Mouse (Mus musculus): ENCODE results near the gene Ralb. TPM values are rescaled to one million over a fixed set of nuclear protein-coding genes. Genes with fewer than 3 reads are reported as not detected.

Gene Ralb
- polyA plus RNA-seq, 1 experiment from 2014 or later: 174 TPM

GRCm38 (mm10) chr1:119463386-119463785, 41.2 kb downstream of the Ralb start:
- Histone ChIP-seq H3K4me3 (ENCODE audit: low read length) (no peak overlapping the region), H3K9ac (replicated peaks; ENCODE audit: low read length) (no peak overlapping the region), H3K4me2 (replicated peaks; ENCODE audit: low read depth, low read length) (no peak overlapping the region), H3K9me3 (ENCODE audit: low read length) (no peaks in the 10 kb centered on the region), H3K27ac (ENCODE audit: low read length) (no peak overlapping the region), H3K4me1 (ENCODE audit: insufficient read depth, low read length) (no peaks in the 10 kb centered on the region), H3K36me3 (ENCODE audit: insufficient read depth, low read length) (no peaks in the 10 kb centered on the region), H3K27me3 (ENCODE audit: insufficient read depth, low read length) (no peaks in the 10 kb centered on the region)
- 40% methylated on average over 2 of the region's 2 CpGs for WGBS
- 0 out of 2 replicates have a peak, but pooled peaks have one; percentile 24 for ATAC-seq (ENCODE audit: low FRiP score, low TSS enrichment)

DNA sequence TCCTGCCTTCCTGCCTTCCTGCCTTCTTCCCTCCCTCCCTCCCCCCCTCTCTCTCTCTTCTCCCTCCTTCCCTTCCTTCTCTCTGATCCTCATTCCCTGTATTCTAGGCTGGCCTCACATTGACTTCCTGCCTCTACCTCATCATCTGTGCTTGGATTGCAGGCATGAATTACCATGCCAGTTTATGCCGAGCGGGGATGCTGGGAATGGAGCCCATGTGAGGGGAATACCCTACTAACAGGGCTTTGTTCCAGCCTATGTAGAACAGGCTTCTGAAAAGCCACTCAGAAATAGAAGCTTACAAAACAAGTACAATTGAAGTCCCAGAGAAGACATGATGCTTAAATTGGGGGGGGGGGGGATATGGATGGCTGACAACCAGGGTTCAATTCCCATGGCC, 44.5 kb downstream of the Ralb start:
- ATAC-seq (ENCODE audit: low FRiP score, low TSS enrichment): no peak
- no peaks in the 10 kb centered on the region for H3K9me3 ChIP-seq (ENCODE audit: low read length)
- no peak overlapping the region for H3K4me2 ChIP-seq (replicated peaks; ENCODE audit: low read depth, low read length)
- peaks cover 15% of the 10 kb centered on the region for H3K4me1 ChIP-seq (ENCODE audit: insufficient read depth, low read length)
- H3K4me3 ChIP-seq (ENCODE audit: low read length): no peak overlapping the region
- peaks cover 4% of the 10 kb centered on the region; the same call in 1 of the 2 replicates for H3K27me3 ChIP-seq (ENCODE audit: insufficient read depth, low read length)
- H3K36me3 ChIP-seq (ENCODE audit: insufficient read depth, low read length): no peaks in the 10 kb centered on the region
- H3K27ac ChIP-seq (ENCODE audit: low read length): no peak overlapping the region
- WGBS: 79% methylated on average over 2 of the region's 2 CpGs
- H3K9ac ChIP-seq (replicated peaks; ENCODE audit: low read length): no peak overlapping the region

DNA sequence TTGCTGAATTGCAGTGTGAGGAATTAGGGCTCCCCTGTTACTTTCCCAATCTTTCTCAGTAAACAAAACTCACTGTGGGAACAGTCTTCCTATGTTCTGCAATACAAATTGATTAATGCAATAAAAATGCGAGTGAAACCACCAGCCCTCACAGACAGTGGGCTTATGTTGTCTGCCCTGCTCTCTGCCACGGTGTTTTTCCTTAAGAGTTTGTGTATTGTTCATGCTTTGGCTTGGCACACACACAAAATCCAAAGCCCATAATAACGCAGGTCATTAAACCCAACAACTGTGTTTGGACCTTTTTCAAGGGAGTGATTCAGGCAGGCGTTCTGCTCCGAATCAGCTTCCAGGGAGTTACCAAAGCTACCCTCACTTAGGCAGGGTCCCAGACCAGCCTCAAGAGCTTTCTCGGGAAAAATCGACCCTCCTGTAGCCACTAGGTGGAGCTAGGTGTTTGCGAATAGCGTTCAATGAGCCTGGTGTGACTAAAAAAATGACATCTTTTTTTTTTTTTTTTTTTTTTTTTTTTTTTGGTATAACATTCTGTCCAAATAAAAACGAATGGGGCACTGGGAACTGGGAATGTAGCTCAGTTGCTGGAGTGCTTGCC, 46.5 kb downstream of the Ralb start:
- 10% methylated on average over 10 of the region's 10 CpGs for WGBS
- Histone ChIP-seq H3K36me3 (ENCODE audit: insufficient read depth, low read length) (no peaks in the 10 kb centered on the region), H3K4me1 (ENCODE audit: insufficient read depth, low read length) (peaks cover 15% of the 10 kb centered on the region), H3K27ac (ENCODE audit: low read length) (no peak overlapping the region), H3K9ac (replicated peaks; ENCODE audit: low read length) (no peak overlapping the region), H3K4me2 (replicated peaks; ENCODE audit: low read depth, low read length) (no peak overlapping the region), H3K27me3 (ENCODE audit: insufficient read depth, low read length) (peaks cover 4% of the 10 kb centered on the region; the same call in 1 of the 2 replicates), H3K4me3 (ENCODE audit: low read length) (no peak overlapping the region), H3K9me3 (ENCODE audit: low read length) (no peaks in the 10 kb centered on the region)
- no peak for ATAC-seq (ENCODE audit: low FRiP score, low TSS enrichment)

DNA sequence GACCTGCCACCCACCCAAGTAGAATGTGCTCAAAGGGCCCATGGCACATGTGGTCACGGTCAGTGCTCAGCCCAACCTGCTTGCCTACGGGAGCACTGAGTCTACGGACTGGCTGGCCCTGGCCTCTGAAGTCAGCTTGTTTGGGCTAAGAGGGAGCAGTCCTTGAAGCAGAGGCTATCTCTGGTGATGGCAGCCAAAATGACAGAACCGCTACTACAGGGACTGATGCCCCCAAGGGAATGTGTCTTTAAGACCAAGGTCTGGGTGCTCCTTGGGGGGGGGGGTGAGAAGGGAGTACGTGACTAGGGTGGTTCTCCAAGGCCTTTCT, 47.1 kb downstream of the Ralb start:
- Histone ChIP-seq H3K4me3 (ENCODE audit: low read length) (peak overlapping the region; percentile 33), H3K36me3 (ENCODE audit: insufficient read depth, low read length) (no peaks in the 10 kb centered on the region), H3K4me2 (replicated peaks; ENCODE audit: low read depth, low read length) (peak overlapping the region; percentile 51), H3K9me3 (ENCODE audit: low read length) (no peaks in the 10 kb centered on the region), H3K27ac (ENCODE audit: low read length) (no peak overlapping the region), H3K4me1 (ENCODE audit: insufficient read depth, low read length) (peaks cover 15% of the 10 kb centered on the region), H3K9ac (replicated peaks; ENCODE audit: low read length) (no peak overlapping the region), H3K27me3 (ENCODE audit: insufficient read depth, low read length) (peaks cover 4% of the 10 kb centered on the region; the same call in 1 of the 2 replicates)
- peak; percentile 66 for ATAC-seq (ENCODE audit: low FRiP score, low TSS enrichment)
- WGBS: 12% methylated on average over 5 of the region's 5 CpGs

GRCm38 (mm10) chr1:119456671-119457527, 47.7 kb downstream of the Ralb start:
- Histone ChIP-seq H3K36me3 (ENCODE audit: insufficient read depth, low read length) (no peaks in the 10 kb centered on the region), H3K4me1 (ENCODE audit: insufficient read depth, low read length) (peaks cover 15% of the 10 kb centered on the region), H3K4me3 (ENCODE audit: low read length) (peak overlapping the region; percentile 33), H3K9ac (replicated peaks; ENCODE audit: low read length) (0 out of 2 replicates have a peak overlapping the region, but pooled peaks have one; percentile 46), H3K4me2 (replicated peaks; ENCODE audit: low read depth, low read length) (peak overlapping the region; percentile 51), H3K27ac (ENCODE audit: low read length) (no peak overlapping the region), H3K9me3 (ENCODE audit: low read length) (no peaks in the 10 kb centered on the region), H3K27me3 (ENCODE audit: insufficient read depth, low read length) (peaks cover 4% of the 10 kb centered on the region; the same call in 1 of the 2 replicates)
- ATAC-seq (ENCODE audit: low FRiP score, low TSS enrichment): peak; percentile 55
- WGBS: 4% methylated on average over 19 of the region's 19 CpGs

- no peaks in the 10 kb centered on the region for H3K9me3 ChIP-seq (ENCODE audit: low read length)
- H3K27me3 ChIP-seq (ENCODE audit: insufficient read depth, low read length): peaks cover 4% of the 10 kb centered on the region; the same call in 1 of the 2 replicates
- no peaks in the 10 kb centered on the region for H3K36me3 ChIP-seq (ENCODE audit: insufficient read depth, low read length)
- no peak overlapping the region for H3K4me3 ChIP-seq (ENCODE audit: low read length)
- WGBS: 68% methylated on average over 3 of the region's 4 CpGs
- no peak overlapping the region for H3K4me2 ChIP-seq (replicated peaks; ENCODE audit: low read depth, low read length)
- no peak overlapping the region for H3K27ac ChIP-seq (ENCODE audit: low read length)
- no peak for ATAC-seq (ENCODE audit: low FRiP score, low TSS enrichment)
- no peak overlapping the region for H3K9ac ChIP-seq (replicated peaks; ENCODE audit: low read length)
- peaks cover 15% of the 10 kb centered on the region for H3K4me1 ChIP-seq (ENCODE audit: insufficient read depth, low read length)
Observed at GRCm38 (mm10) chr1:119453731-119454130, 50.9 kb downstream of the Ralb start.

DNA sequence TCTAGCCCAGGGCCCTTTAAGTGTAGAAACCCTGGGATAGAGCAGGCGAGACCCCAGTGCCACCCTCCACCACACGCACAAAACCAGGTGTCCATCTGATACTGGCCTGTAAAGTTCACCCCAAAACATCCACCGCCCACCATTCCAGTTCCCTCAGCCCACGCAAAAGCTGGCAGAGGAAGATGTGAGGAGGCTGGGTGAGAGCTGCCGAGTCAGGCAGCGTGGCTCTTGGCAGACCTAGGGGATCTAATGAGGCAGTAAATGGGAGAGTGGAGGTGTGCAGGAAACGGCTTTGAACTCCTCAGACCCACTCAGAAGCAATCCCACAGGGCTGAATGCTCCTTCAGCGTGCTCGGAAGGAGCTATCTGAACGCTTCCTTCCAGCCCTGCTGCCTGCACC, 53.2 kb downstream of the Ralb start:
- Histone ChIP-seq H3K9me3 (ENCODE audit: low read length) (no peaks in the 10 kb centered on the region), H3K27ac (ENCODE audit: low read length) (no peak overlapping the region), H3K27me3 (ENCODE audit: insufficient read depth, low read length) (peaks cover 4% of the 10 kb centered on the region; the same call in 1 of the 2 replicates), H3K36me3 (ENCODE audit: insufficient read depth, low read length) (no peaks in the 10 kb centered on the region), H3K4me1 (ENCODE audit: insufficient read depth, low read length) (peaks cover 6% of the 10 kb centered on the region), H3K4me3 (ENCODE audit: low read length) (no peak overlapping the region), H3K9ac (replicated peaks; ENCODE audit: low read length) (no peak overlapping the region), H3K4me2 (replicated peaks; ENCODE audit: low read depth, low read length) (no peak overlapping the region)
- WGBS: 34% methylated on average over 10 of the region's 10 CpGs
- no peak for ATAC-seq (ENCODE audit: low FRiP score, low TSS enrichment)

GRCm38 (mm10) chr1:119450651-119451345, 53.8 kb downstream of the Ralb start:
- no peak overlapping the region for H3K4me2 ChIP-seq (replicated peaks; ENCODE audit: low read depth, low read length)
- no peaks in the 10 kb centered on the region for H3K9me3 ChIP-seq (ENCODE audit: low read length)
- H3K27me3 ChIP-seq (ENCODE audit: insufficient read depth, low read length): no peaks in the 10 kb centered on the region; the same call in 1 of the 2 replicates
- peaks cover 4% of the 10 kb centered on the region; the same call in 1 of the 2 replicates for H3K4me1 ChIP-seq (ENCODE audit: insufficient read depth, low read length)
- H3K9ac ChIP-seq (replicated peaks; ENCODE audit: low read length): no peak overlapping the region
- H3K4me3 ChIP-seq (ENCODE audit: low read length): no peak overlapping the region
- no peaks in the 10 kb centered on the region for H3K36me3 ChIP-seq (ENCODE audit: insufficient read depth, low read length)
- H3K27ac ChIP-seq (ENCODE audit: low read length): no peak overlapping the region
- no peak for ATAC-seq (ENCODE audit: low FRiP score, low TSS enrichment)
- WGBS: 80% methylated on average over 10 of the region's 10 CpGs

DNA sequence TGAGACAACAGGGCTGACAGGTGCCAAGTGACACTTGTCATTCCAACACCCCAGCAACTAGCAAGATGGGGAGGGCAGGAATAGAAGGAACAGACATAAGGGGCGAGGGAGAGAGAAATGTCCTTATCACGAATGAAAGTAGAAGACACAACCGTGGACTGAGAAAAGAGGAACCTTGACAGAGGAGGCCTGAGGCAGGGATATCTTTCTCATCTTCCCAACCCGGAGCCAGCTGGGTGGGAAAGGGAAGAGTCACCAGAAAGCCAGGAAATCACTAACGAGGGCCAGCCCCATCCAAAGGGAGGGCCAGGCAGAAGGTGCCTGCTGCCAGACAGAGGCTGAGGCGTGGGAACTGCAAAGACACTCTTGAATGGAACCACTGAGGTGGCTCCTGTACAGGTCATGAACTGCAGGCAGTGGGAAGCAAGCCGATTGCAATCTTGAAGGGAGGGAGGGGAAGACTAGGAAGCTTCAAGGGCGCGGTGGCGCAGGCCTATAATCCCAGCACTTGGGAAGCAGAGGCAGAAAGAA, 57.8 kb downstream of the Ralb start:
- Histone ChIP-seq H3K27ac (ENCODE audit: low read length) (no peak overlapping the region), H3K9ac (replicated peaks; ENCODE audit: low read length) (no peak overlapping the region), H3K4me1 (ENCODE audit: insufficient read depth, low read length) (peaks cover 4% of the 10 kb centered on the region; the same call in 1 of the 2 replicates), H3K27me3 (ENCODE audit: insufficient read depth, low read length) (no peaks in the 10 kb centered on the region), H3K4me3 (ENCODE audit: low read length) (no peak overlapping the region), H3K36me3 (ENCODE audit: insufficient read depth, low read length) (no peaks in the 10 kb centered on the region), H3K4me2 (replicated peaks; ENCODE audit: low read depth, low read length) (no peak overlapping the region), H3K9me3 (ENCODE audit: low read length) (no peaks in the 10 kb centered on the region)
- WGBS: 57% methylated on average over 10 of the region's 10 CpGs
- no peak for ATAC-seq (ENCODE audit: low FRiP score, low TSS enrichment)
